Mouse (Mus musculus) forebrain, embryonic 12.5 days (tissue): ENCODE measurements around the gene Nos1. TPM values are rescaled to one million over a fixed set of nuclear protein-coding genes. Genes with fewer than 3 reads are reported as not detected.

ENCODE experiments used
- ATAC-seq: fragments of 200-750 bp; cut with Nextera tagmentation; 2 replicates; pipeline ENCODE4 v1.8.0; 2017; ENCODE audit warnings: moderate TSS enrichment; ENCODE audit not compliant: low FRiP score
- H3K27ac ChIP-seq: fragments of 300-500 bp; sonication (generic); 2 replicates; pipeline ENCODE4 v1.5.1; 2016; ENCODE audit warnings: mild to moderate bottlenecking
- H3K27me3 ChIP-seq: fragments of 300-500 bp; sonication (generic); 2 replicates; pipeline ENCODE4 v1.6.1; 2016; ENCODE audit warnings: mild to moderate bottlenecking
- H3K36me3 ChIP-seq: fragments of 300-500 bp; sonication (generic); replicated peaks from 2 replicates; pipeline ENCODE4 v1.6.1; 2016; ENCODE audit warnings: mild to moderate bottlenecking
- H3K4me1 ChIP-seq: fragments of 300-500 bp; sonication (generic); 2 replicates; pipeline ENCODE4 v1.6.1; 2016
- H3K4me2 ChIP-seq: fragments of 300-500 bp; sonication (generic); 2 replicates; pipeline ENCODE4 v1.6.1; 2016; ENCODE audit warnings: mild to moderate bottlenecking, moderate library complexity
- H3K4me3 ChIP-seq: fragments of 300-500 bp; sonication (generic); replicated peaks from 2 replicates; pipeline ENCODE4 v1.5.1; 2016; ENCODE audit warnings: mild to moderate bottlenecking
- H3K9ac ChIP-seq: fragments of 300-500 bp; sonication (generic); 2 replicates; pipeline ENCODE4 v1.6.1; 2016; ENCODE audit warnings: mild to moderate bottlenecking
- H3K9me3 ChIP-seq: fragments of 300-500 bp; sonication (generic); 2 replicates; pipeline ENCODE4 v1.6.1; 2016
- WGBS: fragments of 180-500 bp; shearing (Covaris S2); methylation state at CpG from one replicate; pipeline ENCODE4 v1.1.7; 2016; 5-methylcytosine and 5-hydroxymethylcytosine counted together
- polyA plus RNA-seq: library from polyadenylated mRNA; unstranded; fragments of >200 nt; fragmentation: Nextera tagmentation; extraction: Ambion mirVana; gene quantifications from 2 replicates; pipeline ENCODE4 v1.2.1, GENCODE M21; 2016

Gene Nos1
- polyA plus RNA-seq, 1 experiment from 2014 or later = 0.28 TPM

GRCm38 (mm10) chr5:117995372-117995901 lies 214.6 kb downstream of the Nos1 start:
- no peak for ATAC-seq
- Histone ChIP-seq H3K4me1 (no peaks in the 10 kb centered on the region), H3K27ac (no peak overlapping the region), H3K27me3 (no peaks in the 10 kb centered on the region), H3K9me3 (no peaks in the 10 kb centered on the region), H3K36me3 (peaks cover 96% of the 10 kb centered on the region), H3K4me2 (no peak overlapping the region), H3K4me3 (no peak overlapping the region), H3K9ac (no peak overlapping the region)
- 91% methylated on average over 8 of the region's 8 CpGs for WGBS

GRCm38 (mm10) chr5:117995911-117996310 lies 215.1 kb downstream of the Nos1 start:
- WGBS = 88% methylated on average over 6 of the region's 6 CpGs
- no peaks in the 10 kb centered on the region for H3K4me1 ChIP-seq
- H3K9me3 ChIP-seq = no peaks in the 10 kb centered on the region
- ATAC-seq = no peak
- H3K27ac ChIP-seq = no peak overlapping the region
- no peaks in the 10 kb centered on the region for H3K27me3 ChIP-seq
- no peak overlapping the region for H3K4me2 ChIP-seq
- no peak overlapping the region for H3K9ac ChIP-seq
- no peak overlapping the region for H3K4me3 ChIP-seq
- H3K36me3 ChIP-seq = peaks cover 96% of the 10 kb centered on the region

- H3K4me2 ChIP-seq = no peak overlapping the region
- no peak overlapping the region for H3K27ac ChIP-seq
- H3K27me3 ChIP-seq = no peaks in the 10 kb centered on the region
- no peak overlapping the region for H3K4me3 ChIP-seq
- no peak for ATAC-seq
- no peak overlapping the region for H3K9ac ChIP-seq
- 89% methylated on average over 6 of the region's 6 CpGs for WGBS
- H3K9me3 ChIP-seq = no peaks in the 10 kb centered on the region
- no peaks in the 10 kb centered on the region for H3K4me1 ChIP-seq
- H3K36me3 ChIP-seq = peaks cover 96% of the 10 kb centered on the region
Observed at GRCm38 (mm10) chr5:117996581-117996980, 215.7 kb downstream of the Nos1 start.

- peaks cover 96% of the 10 kb centered on the region for H3K36me3 ChIP-seq
- no peaks in the 10 kb centered on the region for H3K9me3 ChIP-seq
- H3K9ac ChIP-seq = no peak overlapping the region
- H3K4me3 ChIP-seq = no peak overlapping the region
- H3K27me3 ChIP-seq = no peaks in the 10 kb centered on the region
- no peak overlapping the region for H3K4me2 ChIP-seq
- 43% methylated on average over 10 of the region's 10 CpGs for WGBS
- ATAC-seq = no peak
- H3K4me1 ChIP-seq = no peaks in the 10 kb centered on the region
- H3K27ac ChIP-seq = no peak overlapping the region
Observed at GRCm38 (mm10) chr5:117997434-117997970, 216.7 kb downstream of the Nos1 start.

GRCm38 (mm10) chr5:117999061-117999460 lies 218.2 kb downstream of the Nos1 start:
- 84% methylated on average over 7 of the region's 7 CpGs for WGBS
- Histone ChIP-seq H3K9ac (no peak overlapping the region), H3K27ac (no peak overlapping the region), H3K36me3 (peaks cover 97% of the 10 kb centered on the region), H3K4me1 (no peaks in the 10 kb centered on the region), H3K27me3 (no peaks in the 10 kb centered on the region), H3K4me2 (no peak overlapping the region), H3K4me3 (no peak overlapping the region), H3K9me3 (no peaks in the 10 kb centered on the region)
- ATAC-seq = no peak

GRCm38 (mm10) chr5:117999584-117999983 lies 218.8 kb downstream of the Nos1 start:
- H3K36me3 ChIP-seq = peaks cover 97% of the 10 kb centered on the region
- H3K27ac ChIP-seq = no peak overlapping the region
- no peak for ATAC-seq
- no peaks in the 10 kb centered on the region for H3K9me3 ChIP-seq
- H3K9ac ChIP-seq = no peak overlapping the region
- no peak overlapping the region for H3K4me3 ChIP-seq
- 83% methylated on average over 11 of the region's 11 CpGs for WGBS
- no peaks in the 10 kb centered on the region for H3K4me1 ChIP-seq
- no peaks in the 10 kb centered on the region for H3K27me3 ChIP-seq
- H3K4me2 ChIP-seq = no peak overlapping the region

GRCm38 (mm10) chr5:118002059-118002458 lies 221.2 kb downstream of the Nos1 start:
- H3K9ac ChIP-seq = no peak overlapping the region
- H3K36me3 ChIP-seq = peaks cover 98% of the 10 kb centered on the region
- H3K4me2 ChIP-seq = no peak overlapping the region
- H3K4me1 ChIP-seq = no peaks in the 10 kb centered on the region
- ATAC-seq = peak; percentile 67; the same call in 1 of the 2 replicates
- no peaks in the 10 kb centered on the region for H3K27me3 ChIP-seq
- H3K4me3 ChIP-seq = no peak overlapping the region
- 34% methylated on average over 9 of the region's 9 CpGs for WGBS
- H3K27ac ChIP-seq = no peak overlapping the region
- no peaks in the 10 kb centered on the region for H3K9me3 ChIP-seq

GRCm38 (mm10) chr5:118004619-118005018 lies 223.8 kb downstream of the Nos1 start:
- Histone ChIP-seq H3K27ac (no peak overlapping the region), H3K36me3 (peaks cover 98% of the 10 kb centered on the region), H3K4me2 (no peak overlapping the region), H3K4me3 (no peak overlapping the region), H3K27me3 (no peaks in the 10 kb centered on the region), H3K9me3 (no peaks in the 10 kb centered on the region), H3K4me1 (no peaks in the 10 kb centered on the region), H3K9ac (no peak overlapping the region)
- WGBS = 82% methylated on average over 8 of the region's 8 CpGs
- ATAC-seq = no peak

GRCm38 (mm10) chr5:118005728-118006127 lies 224.9 kb downstream of the Nos1 start:
- peaks cover 98% of the 10 kb centered on the region for H3K36me3 ChIP-seq
- WGBS = 88% methylated on average over 1 of the region's 1 CpGs

GRCm38 (mm10) chr5:118008344-118008743 lies 227.5 kb downstream of the Nos1 start:
- WGBS = 93% methylated on average over 13 of the region's 13 CpGs
- H3K27me3 ChIP-seq = no peaks in the 10 kb centered on the region
- no peak for ATAC-seq
- no peak overlapping the region for H3K4me2 ChIP-seq
- H3K4me1 ChIP-seq = peaks cover 7% of the 10 kb centered on the region
- no peak overlapping the region for H3K4me3 ChIP-seq
- H3K27ac ChIP-seq = no peak overlapping the region
- peaks cover 80% of the 10 kb centered on the region for H3K36me3 ChIP-seq
- H3K9ac ChIP-seq = no peak overlapping the region
- H3K9me3 ChIP-seq = no peaks in the 10 kb centered on the region

More at GRCm38 (mm10) chr5:118005728-118006127, 224.9 kb downstream of the Nos1 start:
- no peak overlapping the region for H3K4me2 ChIP-seq
- no peak overlapping the region for H3K9ac ChIP-seq
- H3K4me1 ChIP-seq = no peaks in the 10 kb centered on the region; the same call in 1 of the 2 replicates
- ATAC-seq = no peak
- H3K27me3 ChIP-seq = no peaks in the 10 kb centered on the region
- no peak overlapping the region for H3K4me3 ChIP-seq
- H3K9me3 ChIP-seq = no peaks in the 10 kb centered on the region
- no peak overlapping the region for H3K27ac ChIP-seq

Other genes with a start within 250 kb of the Nos1 start
- 149 and 165 TPM in 2 replicates for gene Fbxo21, start 195.7 kb downstream of the Nos1 start, polyA plus RNA-seq
- gene Tesc, start 246.7 kb downstream of the Nos1 start, polyA plus RNA-seq = 4.7 and 6.3 TPM in 2 replicates